Mouse (Mus musculus): Measurements from ENCODE around the gene Usp31.

- no peak for TF ChIP-seq CTCF (IDR thresholded peaks at IDR 0.05; ENCODE audit: low read depth)
- TF ChIP-seq EP300 (IDR thresholded peaks at IDR 0.05; ENCODE audit: low read depth): no peak
Measured at GRCm38 (mm10) chr7:121636732-121637131, 70.3 kb downstream of the Usp31 start.

Measured in heart, postnatal 0 days (tissue).